Mouse (Mus musculus) heart, embryonic 14.5 days (tissue): Measurements from ENCODE around the gene Ryr2. TPM values are rescaled to one million over a fixed set of nuclear protein-coding genes. Genes with fewer than 3 reads are reported as not detected.

Experiments used
- ATAC-seq: fragments of 200-750 bp; cut with Nextera tagmentation; 2 replicates; pipeline ENCODE4 v1.8.0; 2017; ENCODE audit warnings: low read depth, moderate TSS enrichment; ENCODE audit not compliant: insufficient number of reproducible peaks, insufficient read depth, low FRiP score
- H3K27ac ChIP-seq, 2 experiments: fragments of 200-500 bp in 1 of 2; fragments of 300-500 bp in 1 of 2; sonication (generic) in 1 of 2; replicated peaks in 1 of 2; 2 replicates each; pipeline ENCODE4 v1.5.1; 2012 to 2014; ENCODE audit warnings: low read depth in 2 of 2, low read length in 2 of 2, control low read depth in 1 of 2, mild to moderate bottlenecking in 1 of 2, mixed read lengths in 1 of 2; ENCODE audit not compliant: control insufficient read depth in 1 of 2, insufficient read depth in 1 of 2
- H3K27me3 ChIP-seq: fragments of 300-500 bp; sonication (generic); 2 replicates; pipeline ENCODE4 v1.6.1; 2014; ENCODE audit warnings: mild to moderate bottlenecking, low read length, control low read depth; ENCODE audit not compliant: control insufficient read depth, insufficient read depth
- H3K36me3 ChIP-seq: fragments of 300-500 bp; sonication (generic); 2 replicates; pipeline ENCODE4 v1.6.1; 2014; ENCODE audit warnings: mild to moderate bottlenecking, control low read depth, low read length, mixed read lengths; ENCODE audit not compliant: control insufficient read depth, insufficient read depth
- H3K4me1 ChIP-seq, 2 experiments: fragments of 200-500 bp in 1 of 2; fragments of 300-500 bp in 1 of 2; sonication (generic) in 1 of 2; 2 replicates each; pipeline ENCODE4 v1.6.1; 2012 to 2014; ENCODE audit warnings: low read length in 2 of 2, control low read depth in 1 of 2, mixed read lengths in 1 of 2; ENCODE audit not compliant: control insufficient read depth in 2 of 2, insufficient read depth in 2 of 2
- H3K4me2 ChIP-seq: fragments of 300-500 bp; sonication (generic); 2 replicates; pipeline ENCODE4 v1.6.1; 2014; ENCODE audit warnings: mild to moderate bottlenecking, low read length
- H3K4me3 ChIP-seq, 2 experiments: fragments of 200-500 bp in 1 of 2; fragments of 300-500 bp in 1 of 2; sonication (generic) in 1 of 2; 2 replicates each; pipeline ENCODE4 v1.5.1; 2012 to 2014; ENCODE audit warnings: low read length in 2 of 2, mild to moderate bottlenecking in 2 of 2, control low read depth in 1 of 2, low read depth in 1 of 2, moderate library complexity in 1 of 2; ENCODE audit not compliant: control insufficient read depth in 1 of 2, insufficient read depth in 1 of 2
- H3K9ac ChIP-seq: fragments of 300-500 bp; sonication (generic); 2 replicates; pipeline ENCODE4 v1.6.1; 2014; ENCODE audit warnings: mild to moderate bottlenecking, low read length
- H3K9me3 ChIP-seq: fragments of 300-500 bp; sonication (generic); 2 replicates; pipeline ENCODE4 v1.6.1; 2016; ENCODE audit warnings: low read length, control low read depth; ENCODE audit not compliant: control insufficient read depth
- WGBS: fragments of 180-500 bp; shearing (Covaris S2); extraction: QIAGEN DNeasy Blood & Tissue Kit; methylation state at CpG from one replicate; pipeline ENCODE4 v1.1.7; 2014; 5-methylcytosine and 5-hydroxymethylcytosine counted together
- polyA plus RNA-seq: library from polyadenylated mRNA; unstranded; fragments of >200 nt; fragmentation: Nextera tagmentation; extraction: Ambion mirVana; gene quantifications from 2 replicates; pipeline ENCODE4 v1.2.1, GENCODE M21; 2014

Ryr2 gene
- polyA plus RNA-seq, 1 experiment from 2014 or later, result 69.1 TPM

DNA sequence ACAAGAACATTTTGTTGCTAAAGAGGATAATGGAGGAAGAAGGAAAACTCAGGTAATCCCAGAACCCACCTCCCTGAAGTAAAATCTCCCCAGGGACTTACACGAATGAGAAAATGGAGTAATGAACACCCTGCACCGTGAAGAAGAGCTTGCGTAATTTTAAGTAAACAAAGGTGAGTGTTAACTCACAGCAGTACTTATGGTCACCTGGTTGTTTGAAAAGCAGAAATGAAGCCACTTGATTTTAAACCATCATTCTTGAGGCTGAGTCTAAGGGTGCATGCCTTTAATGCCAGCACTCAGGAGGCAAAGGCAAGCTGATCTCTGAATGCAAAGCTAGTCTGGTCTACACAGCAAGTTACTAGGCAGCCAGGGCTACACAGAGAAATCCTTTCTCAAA, 255.1 kb downstream of the Ryr2 start:
- Histone ChIP-seq H3K9ac (no peak overlapping the region), H3K4me2 (no peak overlapping the region), H3K36me3 (peaks cover 46% of the 10 kb centered on the region), H3K27ac (no peak overlapping the region), H3K9me3 (no peaks in the 10 kb centered on the region), H3K4me1 (no peaks in the 10 kb centered on the region), H3K4me3 (no peak overlapping the region), H3K27me3 (no peaks in the 10 kb centered on the region)
- 85% methylated on average over 3 of the region's 3 CpGs for WGBS
- ATAC-seq, result no peak

DNA sequence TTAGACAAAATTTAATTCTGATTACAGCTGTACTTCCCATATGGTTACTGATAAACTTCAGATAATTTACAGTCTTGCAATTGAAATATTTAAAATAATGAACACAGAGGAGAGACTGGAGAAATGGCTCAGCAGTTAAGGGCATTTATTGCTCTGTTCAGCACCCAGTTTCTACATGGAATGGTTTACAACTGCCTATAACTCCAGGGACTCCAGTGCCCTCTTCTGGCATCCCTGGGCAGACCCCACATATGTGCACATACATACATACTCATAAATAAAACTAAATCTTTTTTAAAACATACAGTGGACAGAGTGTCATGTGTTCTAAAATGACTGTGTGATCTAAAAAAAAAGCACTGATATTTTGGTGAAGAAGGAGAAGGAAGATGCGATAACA, 262.9 kb downstream of the Ryr2 start:
- Histone ChIP-seq H3K27me3 (no peaks in the 10 kb centered on the region), H3K27ac (no peak overlapping the region), H3K4me2 (no peak overlapping the region), H3K9me3 (no peaks in the 10 kb centered on the region), H3K4me1 (no peaks in the 10 kb centered on the region), H3K4me3 (no peak overlapping the region), H3K9ac (no peak overlapping the region), H3K36me3 (peaks cover 24% of the 10 kb centered on the region)
- ATAC-seq, result no peak
- 90% methylated on average over 1 of the region's 1 CpGs for WGBS

DNA sequence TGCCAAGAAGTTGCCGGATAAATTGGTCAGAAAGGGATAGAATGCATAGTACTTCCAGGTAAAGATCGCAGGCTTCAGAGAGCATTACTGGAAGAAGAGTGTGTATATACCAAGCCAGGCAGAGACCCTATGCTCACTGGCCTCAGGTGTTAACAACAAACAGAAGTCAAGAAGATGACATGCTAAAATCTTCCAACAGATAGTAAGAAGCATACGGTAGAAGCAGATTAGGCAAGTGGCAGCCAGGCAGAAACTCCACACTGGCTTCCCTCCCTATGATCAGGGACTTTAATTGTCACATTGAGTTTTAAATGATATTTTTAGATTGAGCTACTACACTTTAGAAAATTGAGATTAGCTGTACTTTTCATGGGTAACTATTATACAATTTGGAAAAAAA, 268.9 kb downstream of the Ryr2 start:
- no peak for ATAC-seq
- Histone ChIP-seq H3K9ac (no peak overlapping the region), H3K36me3 (peaks cover 47% of the 10 kb centered on the region), H3K4me3 (no peak overlapping the region), H3K9me3 (no peaks in the 10 kb centered on the region), H3K4me1 (peaks cover 2 to 7% of the 10 kb centered on the region in 2 experiments; a peak in 2 of 4 replicates), H3K4me2 (no peak overlapping the region), H3K27ac (no peak overlapping the region), H3K27me3 (no peaks in the 10 kb centered on the region)
- whole genome bisulfite sequencing, result 82% methylated on average over 3 of the region's 3 CpGs

DNA sequence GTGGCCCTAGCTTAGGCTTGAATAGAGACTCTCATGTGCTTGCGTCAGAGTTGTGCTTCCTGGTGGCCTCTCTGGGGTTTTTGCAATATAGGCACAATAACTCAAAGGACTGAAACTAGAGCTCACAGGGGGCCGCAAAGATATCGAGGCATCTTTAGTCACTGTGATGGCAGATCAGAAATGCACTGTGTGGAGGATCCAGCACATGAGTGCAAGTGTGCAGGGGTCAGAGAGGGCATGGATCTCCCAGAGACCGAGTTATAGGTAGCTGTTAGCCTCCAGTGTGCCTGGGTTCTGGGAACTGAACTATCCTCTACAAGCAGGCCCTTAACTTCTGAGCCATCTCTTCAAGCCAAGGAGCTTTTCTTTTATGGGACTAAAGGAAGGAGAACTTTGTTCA, 269.6 kb downstream of the Ryr2 start:
- Histone ChIP-seq H3K36me3 (peaks cover 50% of the 10 kb centered on the region), H3K4me3 (no peak overlapping the region), H3K9me3 (no peaks in the 10 kb centered on the region), H3K27me3 (no peaks in the 10 kb centered on the region), H3K4me1 (peaks cover 2 to 7% of the 10 kb centered on the region in 2 experiments; a peak in 2 of 4 replicates), H3K4me2 (no peak overlapping the region), H3K9ac (no peak overlapping the region), H3K27ac (0 out of 4 replicates have a peak overlapping the region, but pooled peaks of 1 of the 2 experiments have one; percentile 28)
- WGBS, result 87% methylated on average over 4 of the region's 4 CpGs
- no peak for ATAC-seq

DNA sequence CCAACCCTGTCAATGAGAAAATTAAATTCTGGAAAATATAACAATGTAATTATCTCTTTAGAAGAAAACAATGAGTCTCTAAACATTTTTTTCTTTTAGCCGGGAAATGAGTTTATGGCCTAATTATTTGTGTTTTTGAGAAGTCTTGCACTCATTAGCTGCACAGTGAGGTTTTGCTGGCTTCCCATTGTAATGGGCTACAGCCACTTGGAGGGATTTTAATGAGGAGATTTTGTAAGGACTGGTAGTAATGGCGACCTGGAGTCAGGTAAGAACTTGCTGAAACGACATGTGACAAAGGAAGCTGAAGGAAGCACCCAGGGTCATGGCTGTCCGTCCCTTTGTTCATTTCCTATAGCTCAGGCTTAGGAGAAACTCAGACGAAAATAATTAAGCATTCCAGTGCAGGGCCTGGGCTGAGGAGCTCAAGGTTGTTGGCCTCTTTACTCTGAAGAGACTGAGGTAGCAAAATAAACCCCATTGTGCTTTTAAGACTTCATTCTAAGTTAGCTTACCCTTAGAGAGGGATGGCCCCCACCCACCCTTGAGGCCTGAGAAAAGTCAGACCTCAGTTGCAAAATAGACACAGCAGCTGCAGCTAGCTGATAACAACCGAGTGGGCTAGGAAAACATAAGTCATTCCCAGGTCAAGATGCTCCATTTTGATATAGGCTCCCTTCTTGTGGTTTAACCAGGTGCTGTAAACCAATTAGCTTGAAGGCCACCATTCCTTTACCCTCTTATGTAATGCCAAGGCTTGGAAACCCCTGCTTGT, 270.3 kb downstream of the Ryr2 start:
- no peak overlapping the region for H3K4me3 ChIP-seq
- no peaks in the 10 kb centered on the region for H3K27me3 ChIP-seq
- 50% methylated on average over 6 of the region's 6 CpGs for WGBS
- 0 out of 4 replicates have a peak overlapping the region, but pooled peaks of 1 of the 2 experiments have one; percentile 28 for H3K27ac ChIP-seq
- ATAC-seq, result no peak
- peaks cover 2 to 7% of the 10 kb centered on the region in 2 experiments; a peak in 2 of 4 replicates for H3K4me1 ChIP-seq
- H3K9me3 ChIP-seq, result no peaks in the 10 kb centered on the region
- no peak overlapping the region for H3K4me2 ChIP-seq
- H3K9ac ChIP-seq, result no peak overlapping the region
- peaks cover 46% of the 10 kb centered on the region for H3K36me3 ChIP-seq

DNA sequence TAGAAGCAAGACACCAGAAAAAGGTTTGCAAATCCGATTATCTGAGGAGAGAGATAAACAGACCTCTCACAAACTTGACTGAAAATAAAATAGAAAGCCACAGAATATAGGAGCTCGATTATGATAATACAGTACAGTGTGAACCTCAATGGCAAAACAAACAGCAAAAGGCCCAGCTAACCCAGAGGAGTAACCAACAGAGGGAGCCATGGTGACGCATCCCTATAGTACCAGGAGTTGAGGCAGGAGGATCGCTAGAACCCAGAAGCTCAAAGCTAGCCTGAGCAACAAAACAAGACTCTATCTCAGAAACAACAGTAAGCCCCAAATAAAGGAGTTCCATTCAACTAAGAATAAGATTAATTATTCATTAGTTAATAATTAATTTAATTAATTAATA, 275.5 kb downstream of the Ryr2 start:
- peaks cover 67% of the 10 kb centered on the region for H3K36me3 ChIP-seq
- WGBS, result 75% methylated on average over 4 of the region's 4 CpGs
- H3K9me3 ChIP-seq, result no peaks in the 10 kb centered on the region
- no peak overlapping the region for H3K4me2 ChIP-seq
- no peak overlapping the region for H3K4me3 ChIP-seq
- H3K4me1 ChIP-seq, result no peaks in the 10 kb centered on the region
- H3K27ac ChIP-seq, result no peak overlapping the region
- H3K9ac ChIP-seq, result no peak overlapping the region
- no peaks in the 10 kb centered on the region for H3K27me3 ChIP-seq
- ATAC-seq, result no peak

DNA sequence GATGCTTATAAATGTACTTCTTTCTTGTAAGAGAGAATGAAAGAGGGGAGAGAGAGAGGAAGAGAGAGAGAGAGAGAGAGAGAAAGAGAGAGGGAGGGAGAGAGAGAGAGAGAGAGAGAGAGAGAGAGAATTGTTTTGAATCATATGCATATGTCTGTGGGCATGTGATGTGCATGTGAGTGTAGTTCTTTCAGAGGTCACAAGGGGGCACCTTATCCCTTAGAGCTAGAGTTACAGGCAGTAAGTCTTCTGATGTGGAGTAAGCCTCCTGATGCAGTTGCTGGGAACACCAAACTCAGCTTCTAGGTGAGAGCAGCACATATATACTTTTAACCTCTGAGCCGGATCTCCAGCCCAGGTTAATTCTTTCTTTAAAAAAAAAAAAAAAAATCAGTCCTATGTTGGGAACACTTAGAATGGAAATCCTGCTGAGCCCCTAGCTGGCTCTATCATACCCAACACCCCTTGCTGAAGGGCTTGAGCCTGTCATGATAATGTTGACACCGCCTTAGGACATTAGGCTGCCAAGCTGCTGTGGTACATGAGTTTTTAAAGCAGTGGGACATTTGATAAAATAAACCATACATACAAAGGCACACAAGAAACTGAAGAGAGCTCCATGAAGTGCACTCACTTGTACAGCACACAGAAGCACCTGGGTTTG, 281.1 kb downstream of the Ryr2 start:
- 96% methylated on average over 2 of the region's 2 CpGs for WGBS
- Histone ChIP-seq H3K27me3 (no peaks in the 10 kb centered on the region), H3K4me1 (no peaks in the 10 kb centered on the region), H3K9me3 (no peaks in the 10 kb centered on the region), H3K4me3 (no peak overlapping the region), H3K9ac (no peak overlapping the region), H3K27ac (no peak overlapping the region), H3K4me2 (no peak overlapping the region), H3K36me3 (peaks cover 63% of the 10 kb centered on the region)
- ATAC-seq, result no peak
